Mouse (Mus musculus) intestine, embryonic 14.5 days (tissue): ENCODE data around the gene Slc9a9. TPM values are rescaled to one million over a fixed set of nuclear protein-coding genes. Genes with fewer than 3 reads are reported as not detected.

Source experiments
- ATAC-seq: fragments of 200-750 bp; cut with Nextera tagmentation; replicated peaks from 2 replicates; pipeline ENCODE4 v1.8.0; 2017; ENCODE audit warnings: low read depth, moderate number of reproducible peaks, moderate TSS enrichment, moderate library complexity; ENCODE audit not compliant: low FRiP score, low TSS enrichment
- DNase-seq: peaks from one replicate; pipeline ENCODE4 v3.0.0-alpha.2; 2018; ENCODE audit warnings: low spot score
- H3K27ac ChIP-seq: fragments of 300-500 bp; sonication (generic); 2 replicates; pipeline ENCODE4 v1.5.1; 2014; ENCODE audit warnings: low read depth, mild to moderate bottlenecking, control low read depth
- H3K27me3 ChIP-seq: fragments of 300-500 bp; sonication (generic); replicated peaks from 2 replicates; pipeline ENCODE4 v1.6.1; 2014; ENCODE audit warnings: low read length, control low read depth; ENCODE audit not compliant: control insufficient read depth, insufficient read depth
- H3K36me3 ChIP-seq: fragments of 300-500 bp; sonication (generic); 2 replicates; pipeline ENCODE4 v1.6.1; 2014; ENCODE audit warnings: low read length, control low read depth; ENCODE audit not compliant: control insufficient read depth, insufficient read depth
- H3K4me1 ChIP-seq: fragments of 300-500 bp; sonication (generic); replicated peaks from 2 replicates; pipeline ENCODE4 v1.6.1; 2014; ENCODE audit warnings: low read length, control low read depth, mixed read lengths; ENCODE audit not compliant: control insufficient read depth, insufficient read depth
- H3K4me2 ChIP-seq: fragments of 300-500 bp; sonication (generic); 2 replicates; pipeline ENCODE4 v1.6.1; 2014; ENCODE audit warnings: low read length
- H3K4me3 ChIP-seq: fragments of 300-500 bp; sonication (generic); 2 replicates; pipeline ENCODE4 v1.5.1; 2014; ENCODE audit warnings: low read depth, low read length, control low read depth, mixed read lengths
- H3K9ac ChIP-seq: fragments of 300-500 bp; sonication (generic); 2 replicates; pipeline ENCODE4 v1.6.1; 2014; ENCODE audit warnings: mild to moderate bottlenecking, low read length
- H3K9me3 ChIP-seq: fragments of 300-500 bp; sonication (generic); 2 replicates; pipeline ENCODE4 v1.6.1; 2016; ENCODE audit warnings: low read length, control low read depth; ENCODE audit not compliant: control insufficient read depth
- WGBS: fragments of 180-500 bp; shearing (Covaris S2); extraction: QIAGEN DNeasy Blood & Tissue Kit; methylation state at CpG from one replicate; pipeline ENCODE4 v1.1.7; 2014; 5-methylcytosine and 5-hydroxymethylcytosine counted together
- polyA plus RNA-seq: library from polyadenylated mRNA; unstranded; fragments of >200 nt; fragmentation: Nextera tagmentation; extraction: Ambion mirVana; gene quantifications from 2 replicates; pipeline ENCODE4 v1.2.1, GENCODE M21; 2014

The Slc9a9 gene
- polyA plus RNA-seq, 1 experiment from 2014 or later, result 2.9 TPM

DNA sequence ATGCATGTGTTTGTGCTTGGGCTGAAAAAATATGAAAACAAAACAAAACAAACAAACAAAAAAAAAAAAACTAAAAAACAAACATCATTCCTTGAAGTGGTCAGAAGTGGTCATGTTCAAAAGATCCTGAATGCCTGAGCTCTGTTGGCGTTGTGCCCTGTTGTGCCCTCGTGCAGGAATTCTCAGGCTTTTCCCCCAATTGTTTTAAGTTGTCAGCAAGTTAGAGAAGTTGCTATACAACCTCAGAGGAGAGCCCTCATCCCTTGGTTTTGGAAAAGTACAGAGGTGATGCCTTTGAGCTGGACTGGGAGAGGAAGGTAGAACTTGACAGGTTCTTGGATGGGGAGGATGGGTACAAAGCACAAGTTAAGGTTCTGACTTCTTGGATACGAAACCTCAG is 480.9 kb downstream of the Slc9a9 start:
- DNase-seq (no peak), ATAC-seq (no peak)
- Histone ChIP-seq H3K36me3 (no peaks in the 10 kb centered on the region), H3K4me1 (no peaks in the 10 kb centered on the region), H3K9ac (no peak overlapping the region), H3K4me2 (no peak overlapping the region), H3K9me3 (no peaks in the 10 kb centered on the region), H3K4me3 (no peak overlapping the region), H3K27ac (no peak overlapping the region), H3K27me3 (no peaks in the 10 kb centered on the region)
- 82% methylated on average over 3 of the region's 3 CpGs for WGBS

DNA sequence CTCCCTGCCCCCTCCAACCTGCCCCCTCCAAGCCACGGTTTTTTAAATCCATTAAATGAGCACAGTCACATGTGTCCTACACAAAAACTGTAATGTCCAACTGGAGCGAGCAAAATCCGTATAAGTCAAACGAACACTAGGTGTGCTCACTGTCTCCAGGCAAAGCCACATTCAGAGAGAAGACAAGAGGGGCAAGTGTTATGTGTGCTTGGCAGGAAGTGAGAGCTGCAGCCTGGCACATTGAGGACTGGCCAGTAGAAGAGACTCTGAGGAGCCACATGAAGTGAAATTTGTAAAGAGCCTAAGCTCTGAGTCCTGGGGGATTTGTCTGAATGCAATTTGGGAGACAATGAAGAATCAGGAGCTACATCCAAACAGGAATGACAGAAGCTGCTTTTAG is 481.3 kb downstream of the Slc9a9 start:
- H3K4me1 ChIP-seq, result no peaks in the 10 kb centered on the region
- H3K27ac ChIP-seq, result no peak overlapping the region
- no peaks in the 10 kb centered on the region for H3K36me3 ChIP-seq
- no peak for DNase-seq
- no peak overlapping the region for H3K4me2 ChIP-seq
- H3K9ac ChIP-seq, result no peak overlapping the region
- H3K4me3 ChIP-seq, result no peak overlapping the region
- no peaks in the 10 kb centered on the region for H3K27me3 ChIP-seq
- 79% methylated on average over 4 of the region's 4 CpGs for WGBS
- H3K9me3 ChIP-seq, result no peaks in the 10 kb centered on the region
- ATAC-seq, result no peak

DNA sequence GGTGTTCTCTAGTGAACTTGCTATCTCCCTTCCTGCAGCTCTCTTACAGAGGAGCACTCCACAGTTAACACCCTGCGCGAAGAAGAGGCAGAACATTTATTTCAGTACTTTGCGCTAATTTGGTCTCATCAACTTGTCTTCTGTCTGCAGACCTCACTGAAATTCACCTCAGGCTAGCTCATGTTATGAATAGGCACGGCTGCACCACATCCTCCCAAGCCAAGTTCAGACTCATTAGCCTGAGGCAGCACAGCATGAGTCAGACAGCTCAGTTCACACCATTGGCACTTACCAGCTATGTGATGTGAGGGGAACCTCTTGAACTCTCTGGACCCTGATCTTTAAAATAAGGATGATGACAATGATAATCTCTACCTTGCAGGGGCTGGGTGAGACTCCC is 482.0 kb downstream of the Slc9a9 start:
- Histone ChIP-seq H3K36me3 (no peaks in the 10 kb centered on the region), H3K9ac (no peak overlapping the region), H3K4me2 (no peak overlapping the region), H3K4me3 (no peak overlapping the region), H3K9me3 (no peaks in the 10 kb centered on the region), H3K4me1 (no peaks in the 10 kb centered on the region), H3K27ac (no peak overlapping the region), H3K27me3 (no peaks in the 10 kb centered on the region)
- no peak for DNase-seq
- WGBS, result 77% methylated on average over 4 of the region's 4 CpGs
- no peak for ATAC-seq

DNA sequence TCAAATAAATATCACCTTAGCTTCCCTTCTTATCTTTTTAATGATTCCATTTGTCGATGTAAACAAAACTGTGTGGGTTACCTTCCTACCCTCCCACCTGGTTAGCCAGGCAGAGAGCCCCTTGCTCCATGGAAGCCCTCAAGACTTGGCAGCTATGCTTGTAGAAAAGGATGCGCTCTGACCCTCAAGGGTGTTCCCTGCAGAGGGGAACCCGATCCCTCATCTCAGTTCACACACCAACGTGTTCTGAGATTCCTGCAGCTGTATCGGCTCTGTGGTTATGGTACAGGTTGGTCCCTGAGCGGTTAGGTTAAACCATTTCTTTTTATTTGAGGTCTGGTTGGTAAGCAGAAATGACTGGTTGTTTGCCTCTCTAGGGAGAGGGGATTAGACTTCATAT is 484.3 kb downstream of the Slc9a9 start:
- ATAC-seq, result no peak
- no peak for DNase-seq
- Histone ChIP-seq H3K36me3 (no peaks in the 10 kb centered on the region), H3K27ac (no peak overlapping the region), H3K4me3 (no peak overlapping the region), H3K27me3 (no peaks in the 10 kb centered on the region), H3K9me3 (no peaks in the 10 kb centered on the region), H3K9ac (no peak overlapping the region), H3K4me1 (no peaks in the 10 kb centered on the region), H3K4me2 (no peak overlapping the region)
- WGBS, result 73% methylated on average over 6 of the region's 6 CpGs

DNA sequence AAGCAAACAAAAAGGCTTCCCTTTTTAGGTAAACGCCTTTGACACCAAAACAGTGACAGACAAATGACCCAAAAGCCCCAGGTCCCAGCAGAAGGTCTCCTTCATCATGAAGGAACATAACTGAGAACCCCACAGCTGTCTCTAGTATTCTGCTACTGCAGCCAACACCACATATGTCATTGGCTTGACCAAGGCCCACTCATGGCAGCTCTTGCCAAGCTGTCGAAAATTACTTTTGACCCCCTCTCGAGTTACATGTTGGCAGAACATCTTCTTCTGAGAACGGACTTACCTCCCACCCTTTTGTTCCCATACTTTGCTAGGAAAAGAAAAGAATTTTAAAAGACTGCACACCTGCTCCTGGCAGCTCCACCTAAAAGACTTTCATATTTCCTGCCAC is 488.2 kb downstream of the Slc9a9 start:
- WGBS, result 75% methylated on average over 4 of the region's 4 CpGs
- Histone ChIP-seq H3K9me3 (no peaks in the 10 kb centered on the region), H3K4me1 (no peaks in the 10 kb centered on the region), H3K9ac (no peak overlapping the region), H3K4me2 (no peak overlapping the region), H3K27ac (no peak overlapping the region), H3K4me3 (no peak overlapping the region), H3K27me3 (no peaks in the 10 kb centered on the region), H3K36me3 (no peaks in the 10 kb centered on the region)
- DNase-seq, result no peak
- no peak for ATAC-seq

DNA sequence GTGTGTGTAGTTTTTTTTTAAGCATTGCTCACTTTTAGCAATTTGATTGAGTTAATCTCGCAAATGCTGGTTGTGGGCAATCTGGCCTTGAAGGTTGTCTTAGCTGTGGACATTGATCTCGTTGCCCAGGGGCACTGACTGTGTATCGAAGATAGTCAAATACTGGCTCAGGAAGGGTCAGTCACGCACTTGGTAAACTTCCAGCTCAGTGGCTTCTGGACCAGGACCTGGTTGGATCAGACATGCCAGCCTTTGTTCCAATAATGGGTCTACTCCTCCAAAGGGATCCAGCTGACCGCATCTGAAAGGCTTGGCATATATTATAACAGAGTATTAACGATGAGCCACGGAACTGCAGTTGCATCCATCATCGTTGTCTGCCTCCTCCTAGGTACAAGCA is 489.2 kb downstream of the Slc9a9 start:
- Histone ChIP-seq H3K36me3 (no peaks in the 10 kb centered on the region), H3K27ac (no peak overlapping the region), H3K9me3 (no peaks in the 10 kb centered on the region), H3K9ac (no peak overlapping the region), H3K4me1 (no peaks in the 10 kb centered on the region), H3K27me3 (no peaks in the 10 kb centered on the region), H3K4me2 (no peak overlapping the region), H3K4me3 (no peak overlapping the region)
- ATAC-seq, result no peak
- WGBS, result 88% methylated on average over 8 of the region's 8 CpGs
- no peak for DNase-seq

DNA sequence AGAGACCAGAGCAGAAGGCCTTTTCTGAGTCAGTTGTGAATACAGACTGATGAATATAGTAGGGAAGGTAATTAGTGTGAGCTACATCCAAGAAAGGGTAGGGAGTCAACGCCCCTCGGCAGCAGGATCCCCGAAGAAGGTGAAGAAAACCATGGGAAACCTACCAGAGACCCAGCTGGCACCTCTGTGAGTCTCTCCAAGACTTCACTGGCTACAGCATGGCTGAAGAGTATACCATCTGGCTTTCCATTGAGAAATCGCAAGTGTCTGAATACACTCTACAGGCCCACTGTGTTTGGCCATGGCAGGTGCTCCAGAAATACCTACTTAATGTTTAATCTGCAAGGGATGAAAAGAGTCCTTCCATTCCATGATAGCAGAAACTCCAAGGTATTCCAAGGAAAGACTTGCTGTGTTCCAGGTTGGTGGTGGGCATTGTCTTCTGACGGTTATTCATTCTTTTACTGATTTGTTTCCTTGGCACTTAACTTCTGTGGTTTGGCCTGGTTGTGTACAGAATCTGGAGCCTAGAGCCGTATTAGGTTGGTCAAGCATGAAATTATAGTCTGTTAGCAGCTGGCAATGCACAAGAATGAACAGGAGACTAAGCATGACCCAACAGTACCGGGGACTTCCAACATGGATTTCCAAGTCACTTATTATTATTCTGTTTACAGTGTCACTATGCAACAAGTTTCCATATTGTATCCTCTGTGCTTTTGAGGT is 491.0 kb downstream of the Slc9a9 start:
- Histone ChIP-seq H3K9ac (no peak overlapping the region), H3K4me3 (no peak overlapping the region), H3K36me3 (no peaks in the 10 kb centered on the region), H3K9me3 (no peaks in the 10 kb centered on the region), H3K27ac (no peak overlapping the region), H3K27me3 (no peaks in the 10 kb centered on the region), H3K4me1 (no peaks in the 10 kb centered on the region), H3K4me2 (no peak overlapping the region)
- DNase-seq, result no peak
- WGBS, result 91% methylated on average over 7 of the region's 7 CpGs
- no peak for ATAC-seq

DNA sequence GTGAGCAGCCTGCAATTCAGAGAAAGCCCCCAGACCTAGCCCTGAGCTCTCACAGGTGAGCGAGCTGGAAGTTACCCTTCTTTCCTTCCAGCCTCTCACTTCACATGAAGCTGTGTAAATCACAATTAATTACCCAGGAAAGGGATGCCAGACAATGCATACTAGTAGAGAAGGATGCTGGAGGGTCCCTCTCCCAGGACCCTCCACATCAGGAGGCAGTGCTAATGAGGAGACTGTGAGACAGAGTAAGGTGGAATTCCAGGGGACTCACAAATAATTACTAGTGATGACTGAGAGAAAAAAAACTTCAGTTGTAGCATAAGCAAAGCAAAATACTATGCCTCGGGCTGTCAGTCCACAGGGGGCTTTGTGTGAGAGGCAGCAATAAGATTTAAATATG is 492.0 kb downstream of the Slc9a9 start:
- Histone ChIP-seq H3K27ac (no peak overlapping the region), H3K4me2 (no peak overlapping the region), H3K4me3 (no peak overlapping the region), H3K4me1 (no peaks in the 10 kb centered on the region), H3K27me3 (no peaks in the 10 kb centered on the region), H3K9ac (no peak overlapping the region), H3K9me3 (no peaks in the 10 kb centered on the region), H3K36me3 (no peaks in the 10 kb centered on the region)
- DNase-seq (no peak), ATAC-seq (no peak)
- 67% methylated on average over 2 of the region's 2 CpGs for WGBS

DNA sequence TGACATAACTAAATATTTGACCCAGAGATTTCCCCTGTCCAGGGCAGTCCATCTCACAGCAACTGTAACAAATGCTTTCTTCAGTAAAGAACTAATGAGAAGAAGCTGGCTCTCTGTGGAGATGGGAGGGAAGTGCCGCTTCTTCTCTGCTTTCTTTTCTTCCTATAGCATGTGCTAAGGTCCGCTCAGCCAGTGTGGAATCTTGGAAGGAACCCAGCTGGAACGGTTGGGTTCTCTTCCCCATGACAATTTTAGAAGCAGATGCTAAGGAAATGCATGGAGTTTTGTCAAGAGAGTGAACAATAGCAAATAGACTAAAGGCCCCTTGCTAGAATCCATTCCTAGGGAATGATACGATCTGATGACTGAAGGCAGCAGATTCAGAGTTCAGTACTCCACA is 496.5 kb downstream of the Slc9a9 start:
- Histone ChIP-seq H3K27ac (no peak overlapping the region), H3K36me3 (no peaks in the 10 kb centered on the region), H3K9ac (no peak overlapping the region), H3K27me3 (no peaks in the 10 kb centered on the region), H3K4me1 (no peaks in the 10 kb centered on the region), H3K4me2 (no peak overlapping the region), H3K4me3 (no peak overlapping the region), H3K9me3 (no peaks in the 10 kb centered on the region)
- ATAC-seq (no peak), DNase-seq (no peak)
- WGBS, result 68% methylated on average over 4 of the region's 4 CpGs
